Mouse (Mus musculus) forebrain, embryonic 12.5 days (tissue): Measurements from ENCODE around the gene Tmem135. TPM values are rescaled to one million over a fixed set of nuclear protein-coding genes. Genes with fewer than 3 reads are reported as not detected.

ENCODE experiments used
- ATAC-seq: fragments of 200-750 bp; cut with Nextera tagmentation; 2 replicates; pipeline ENCODE4 v1.8.0; 2017; ENCODE audit warnings: moderate TSS enrichment; ENCODE audit not compliant: low FRiP score
- H3K27ac ChIP-seq: fragments of 300-500 bp; sonication (generic); 2 replicates; pipeline ENCODE4 v1.5.1; 2016; ENCODE audit warnings: mild to moderate bottlenecking
- H3K27me3 ChIP-seq: fragments of 300-500 bp; sonication (generic); 2 replicates; pipeline ENCODE4 v1.6.1; 2016; ENCODE audit warnings: mild to moderate bottlenecking
- H3K36me3 ChIP-seq: fragments of 300-500 bp; sonication (generic); replicated peaks from 2 replicates; pipeline ENCODE4 v1.6.1; 2016; ENCODE audit warnings: mild to moderate bottlenecking
- H3K4me1 ChIP-seq: fragments of 300-500 bp; sonication (generic); 2 replicates; pipeline ENCODE4 v1.6.1; 2016
- H3K4me2 ChIP-seq: fragments of 300-500 bp; sonication (generic); 2 replicates; pipeline ENCODE4 v1.6.1; 2016; ENCODE audit warnings: mild to moderate bottlenecking, moderate library complexity
- H3K4me3 ChIP-seq: fragments of 300-500 bp; sonication (generic); replicated peaks from 2 replicates; pipeline ENCODE4 v1.5.1; 2016; ENCODE audit warnings: mild to moderate bottlenecking
- H3K9ac ChIP-seq: fragments of 300-500 bp; sonication (generic); 2 replicates; pipeline ENCODE4 v1.6.1; 2016; ENCODE audit warnings: mild to moderate bottlenecking
- H3K9me3 ChIP-seq: fragments of 300-500 bp; sonication (generic); 2 replicates; pipeline ENCODE4 v1.6.1; 2016
- WGBS: fragments of 180-500 bp; shearing (Covaris S2); methylation state at CpG from one replicate; pipeline ENCODE4 v1.1.7; 2016; 5-methylcytosine and 5-hydroxymethylcytosine counted together
- polyA plus RNA-seq: library from polyadenylated mRNA; unstranded; fragments of >200 nt; fragmentation: Nextera tagmentation; extraction: Ambion mirVana; gene quantifications from 2 replicates; pipeline ENCODE4 v1.2.1, GENCODE M21; 2016

The Tmem135 gene
- polyA plus RNA-seq, 1 experiment from 2014 or later, result 26.4 TPM

GRCm38 (mm10) chr7:89365135-89365880, 38.7 kb downstream of the Tmem135 start:
- Histone ChIP-seq H3K36me3 (no peaks in the 10 kb centered on the region), H3K27ac (no peak overlapping the region), H3K9ac (no peak overlapping the region), H3K4me2 (no peak overlapping the region), H3K4me3 (no peak overlapping the region), H3K27me3 (no peaks in the 10 kb centered on the region), H3K4me1 (peaks cover 3% of the 10 kb centered on the region; the same call in 1 of the 2 replicates), H3K9me3 (no peaks in the 10 kb centered on the region)
- WGBS, result 69% methylated on average over 10 of the region's 10 CpGs
- ATAC-seq, result no peak

- no peak overlapping the region for H3K27ac ChIP-seq
- peaks cover 3% of the 10 kb centered on the region; the same call in 1 of the 2 replicates for H3K4me1 ChIP-seq
- no peak overlapping the region for H3K9ac ChIP-seq
- H3K4me3 ChIP-seq, result no peak overlapping the region
- no peaks in the 10 kb centered on the region for H3K27me3 ChIP-seq
- 85% methylated on average over 5 of the region's 5 CpGs for WGBS
- H3K4me2 ChIP-seq, result no peak overlapping the region
- no peaks in the 10 kb centered on the region for H3K9me3 ChIP-seq
- no peaks in the 10 kb centered on the region for H3K36me3 ChIP-seq
- no peak for ATAC-seq
Measured at GRCm38 (mm10) chr7:89363975-89364374, 40.0 kb downstream of the Tmem135 start.

GRCm38 (mm10) chr7:89356307-89356706, 47.7 kb downstream of the Tmem135 start:
- Histone ChIP-seq H3K4me2 (no peak overlapping the region), H3K4me3 (no peak overlapping the region), H3K9ac (no peak overlapping the region), H3K27ac (no peak overlapping the region), H3K27me3 (no peaks in the 10 kb centered on the region), H3K9me3 (no peaks in the 10 kb centered on the region), H3K4me1 (no peaks in the 10 kb centered on the region), H3K36me3 (no peaks in the 10 kb centered on the region)
- ATAC-seq, result no peak
- 79% methylated on average over 4 of the region's 4 CpGs for WGBS

GRCm38 (mm10) chr7:89355519-89356255, 48.3 kb downstream of the Tmem135 start:
- no peaks in the 10 kb centered on the region for H3K4me1 ChIP-seq
- H3K27me3 ChIP-seq, result no peaks in the 10 kb centered on the region
- 84% methylated on average over 8 of the region's 8 CpGs for WGBS
- ATAC-seq, result no peak
- no peaks in the 10 kb centered on the region for H3K9me3 ChIP-seq
- no peak overlapping the region for H3K4me2 ChIP-seq
- H3K9ac ChIP-seq, result no peak overlapping the region
- no peak overlapping the region for H3K27ac ChIP-seq
- H3K36me3 ChIP-seq, result no peaks in the 10 kb centered on the region
- no peak overlapping the region for H3K4me3 ChIP-seq

GRCm38 (mm10) chr7:89342021-89342420, 62.0 kb downstream of the Tmem135 start:
- Histone ChIP-seq H3K9me3 (no peaks in the 10 kb centered on the region), H3K4me1 (peaks cover 17% of the 10 kb centered on the region), H3K4me3 (no peak overlapping the region), H3K36me3 (no peaks in the 10 kb centered on the region), H3K27ac (no peak overlapping the region), H3K4me2 (no peak overlapping the region), H3K27me3 (no peaks in the 10 kb centered on the region), H3K9ac (no peak overlapping the region)
- no peak for ATAC-seq

GRCm38 (mm10) chr7:89339808-89340207, 64.2 kb downstream of the Tmem135 start:
- Histone ChIP-seq H3K9me3 (no peaks in the 10 kb centered on the region), H3K27ac (no peak overlapping the region), H3K4me1 (peaks cover 29% of the 10 kb centered on the region), H3K9ac (no peak overlapping the region), H3K4me3 (no peak overlapping the region), H3K36me3 (no peaks in the 10 kb centered on the region), H3K4me2 (no peak overlapping the region), H3K27me3 (no peaks in the 10 kb centered on the region)
- WGBS, result 83% methylated on average over 1 of the region's 1 CpGs
- no peak for ATAC-seq

- Histone ChIP-seq H3K36me3 (no peaks in the 10 kb centered on the region), H3K4me1 (peaks cover 29% of the 10 kb centered on the region), H3K9me3 (no peaks in the 10 kb centered on the region), H3K9ac (peak overlapping the region; percentile 94), H3K27me3 (no peaks in the 10 kb centered on the region), H3K4me2 (peak overlapping the region; percentile 76), H3K27ac (no peak overlapping the region), H3K4me3 (peak overlapping the region; percentile 68)
- peak; percentile 70 for ATAC-seq
Measured at GRCm38 (mm10) chr7:89339142-89339435, 64.9 kb downstream of the Tmem135 start.

- under 1% methylated on average over 56 of the region's 57 CpGs for WGBS
Measured at GRCm38 (mm10) chr7:89338350-89339141, 65.5 kb downstream of the Tmem135 start.

GRCm38 (mm10) chr7:89337711-89338349, 66.2 kb downstream of the Tmem135 start:
- Histone ChIP-seq H3K4me3 (peak overlapping the region; percentile 68), H3K9me3 (no peaks in the 10 kb centered on the region), H3K4me2 (peak overlapping the region; percentile 76), H3K9ac (peak overlapping the region; percentile 94), H3K4me1 (peaks cover 29% of the 10 kb centered on the region), H3K36me3 (no peaks in the 10 kb centered on the region), H3K27ac (no peak overlapping the region), H3K27me3 (no peaks in the 10 kb centered on the region)
- 46% methylated on average over 10 of the region's 10 CpGs for WGBS
- ATAC-seq, result peak; percentile 36

More at GRCm38 (mm10) chr7:89338350-89339141, 65.5 kb downstream of the Tmem135 start:
- ATAC-seq, result peak; percentile 95
- H3K36me3 ChIP-seq, result no peaks in the 10 kb centered on the region
- peak overlapping the region; percentile 63 for H3K27ac ChIP-seq
- peak overlapping the region; percentile 68 for H3K4me3 ChIP-seq
- H3K27me3 ChIP-seq, result no peaks in the 10 kb centered on the region
- no peaks in the 10 kb centered on the region for H3K9me3 ChIP-seq
- peak overlapping the region; percentile 76 for H3K4me2 ChIP-seq
- H3K9ac ChIP-seq, result peak overlapping the region; percentile 94
- peaks cover 29% of the 10 kb centered on the region for H3K4me1 ChIP-seq

- Histone ChIP-seq H3K4me3 (no peak overlapping the region), H3K27ac (no peak overlapping the region), H3K9me3 (no peaks in the 10 kb centered on the region), H3K4me1 (peaks cover 29% of the 10 kb centered on the region), H3K27me3 (no peaks in the 10 kb centered on the region), H3K9ac (no peak overlapping the region), H3K4me2 (no peak overlapping the region), H3K36me3 (no peaks in the 10 kb centered on the region)
- WGBS, result 100% methylated on average over 1 of the region's 1 CpGs
- ATAC-seq, result no peak
Measured at GRCm38 (mm10) chr7:89336434-89336833, 67.6 kb downstream of the Tmem135 start.

GRCm38 (mm10) chr7:89335316-89335715, 68.7 kb downstream of the Tmem135 start:
- H3K4me2 ChIP-seq, result no peak overlapping the region
- no peak overlapping the region for H3K27ac ChIP-seq
- H3K9me3 ChIP-seq, result no peaks in the 10 kb centered on the region
- no peak for ATAC-seq
- H3K36me3 ChIP-seq, result no peaks in the 10 kb centered on the region
- no peak overlapping the region for H3K4me3 ChIP-seq
- H3K4me1 ChIP-seq, result peaks cover 29% of the 10 kb centered on the region
- no peaks in the 10 kb centered on the region for H3K27me3 ChIP-seq
- no peak overlapping the region for H3K9ac ChIP-seq

- Histone ChIP-seq H3K27ac (no peak overlapping the region), H3K4me3 (no peak overlapping the region), H3K4me2 (no peak overlapping the region), H3K9me3 (no peaks in the 10 kb centered on the region), H3K27me3 (no peaks in the 10 kb centered on the region), H3K4me1 (no peaks in the 10 kb centered on the region), H3K9ac (no peak overlapping the region), H3K36me3 (no peaks in the 10 kb centered on the region)
- ATAC-seq, result no peak
- 94% methylated on average over 1 of the region's 1 CpGs for WGBS
Measured at GRCm38 (mm10) chr7:89329896-89330295, 74.1 kb downstream of the Tmem135 start.
